Mouse (Mus musculus) v-Abl transformed pro-B cells (cell line): Measurements from ENCODE around the gene Brd3os.

Experiments
- in situ Hi-C, 2 experiments: fragments of 400-800 bp; cut with MboI; formaldehyde crosslinking; loops; one replicate each; pipeline ENCODE4 v1.15.1; 2025; ENCODE audit not compliant: unreplicated experiment in 2 of 2

Brd3os gene

GRCm38 (mm10) chr2:27441767-27442707, at the start of gene Brd3os:
Gene Brd3os, plus strand, starts transcription at chr2:27442324.
- in situ Hi-C loops = loop anchor here (25.0 kb wide), 3 partner anchors 320 to 780 kb away; partner anchors contain the start of genes Lcn4 (in 1 of the 2), Stkld1 (in 1 of the 2) and Surf4 (in 1 of the 2)

GRCm38 (mm10) chr2:27394158-27394832, 47.8 kb upstream of the Brd3os start:
- in situ Hi-C loops = no loop called here

- in situ Hi-C loops = no loop called here
Measured at GRCm38 (mm10) chr2:27396656-27397440, 45.3 kb upstream of the Brd3os start.

GRCm38 (mm10) chr2:27400083-27400482, 42.0 kb upstream of the Brd3os start:
- in situ Hi-C loops = no loop called here

GRCm38 (mm10) chr2:27401544-27401943, 40.6 kb upstream of the Brd3os start:
- in situ Hi-C loops = no loop called here

GRCm38 (mm10) chr2:27404375-27405093, 37.6 kb upstream of the Brd3os start:
- in situ Hi-C loops = no loop called here

- in situ Hi-C loops = no loop called here
Measured at GRCm38 (mm10) chr2:27405094-27405884, 36.8 kb upstream of the Brd3os start.

- in situ Hi-C loops = no loop called here
Measured at GRCm38 (mm10) chr2:27406928-27407327, 35.2 kb upstream of the Brd3os start.

- in situ Hi-C loops = no loop called here
Measured at GRCm38 (mm10) chr2:27408194-27408593, 33.9 kb upstream of the Brd3os start.

GRCm38 (mm10) chr2:27410518-27411140, 31.5 kb upstream of the Brd3os start:
- in situ Hi-C loops = no loop called here

- in situ Hi-C loops = no loop called here
Measured at GRCm38 (mm10) chr2:27411688-27412174, 30.4 kb upstream of the Brd3os start.

- in situ Hi-C loops = no loop called here
Measured at GRCm38 (mm10) chr2:27412245-27412800, 29.8 kb upstream of the Brd3os start.

GRCm38 (mm10) chr2:27413582-27413935, 28.6 kb upstream of the Brd3os start:
- in situ Hi-C loops = no loop called here

- in situ Hi-C loops = no loop called here
Measured at GRCm38 (mm10) chr2:27413936-27414657, 28.0 kb upstream of the Brd3os start.

GRCm38 (mm10) chr2:27415060-27415783, 26.9 kb upstream of the Brd3os start:
- in situ Hi-C loops = no loop called here

GRCm38 (mm10) chr2:27416425-27416824, 25.7 kb upstream of the Brd3os start:
- in situ Hi-C loops = no loop called here

GRCm38 (mm10) chr2:27417648-27418153, 24.4 kb upstream of the Brd3os start:
- in situ Hi-C loops = no loop called here
